Comparison of ENCODE assay signal across 8 mouse cellular contexts in genomic region chr12:26412802-26413201, GRCm38 (mm10). TPM values are rescaled to one million over a fixed set of nuclear protein-coding genes. Genes with fewer than 3 reads are reported as not detected.
DNase-seq lines count a peak whose midpoint lies in the region; ATAC-seq and TF ChIP-seq lines count a peak whose summit lies in the region.

No protein-coding gene starts in this region.

- no peak for ATAC-seq in forebrain, embryonic 14.5 days
- no peak for ATAC-seq in hindbrain, embryonic 14.5 days (ENCODE audit: low FRiP score)
- ATAC-seq in neural tube, embryonic 13.5 days (ENCODE audit: low read depth): no peak

- no peak overlapping the region for H3K27ac ChIP-seq in forebrain, embryonic 14.5 days (ENCODE audit: low read depth, low read length)
- H3K27ac ChIP-seq in hindbrain, embryonic 14.5 days: no peak overlapping the region
- H3K27ac ChIP-seq in neural tube, embryonic 13.5 days (replicated peaks): 0 out of 2 replicates have a peak overlapping the region, but pooled peaks have one; percentile 3

- TF ChIP-seq POLR2A in lung, adult 2 months (IDR thresholded peaks at IDR 0.05; ENCODE audit: borderline replicate concordance, extremely low read depth, low read depth, low read length): no peak

- 38% methylated on average over 6 of the region's 6 CpGs for WGBS in lung, adult 2 months
- 45% methylated on average over 6 of the region's 6 CpGs for WGBS in forebrain, embryonic 14.5 days
- WGBS in hindbrain, embryonic 14.5 days: 58% methylated on average over 6 of the region's 6 CpGs
- WGBS in neural tube, embryonic 13.5 days: 70% methylated on average over 6 of the region's 6 CpGs

- no peaks in the 10 kb centered on the region for H3K27me3 ChIP-seq in forebrain, embryonic 14.5 days (replicated peaks; ENCODE audit: control insufficient read depth, insufficient read depth, low read length)
- H3K27me3 ChIP-seq in hindbrain, embryonic 14.5 days (ENCODE audit: control insufficient read depth, insufficient read depth, low read length): no peaks in the 10 kb centered on the region
- H3K27me3 ChIP-seq in neural tube, embryonic 13.5 days: no peaks in the 10 kb centered on the region

- no peaks in the 10 kb centered on the region for H3K9me3 ChIP-seq in forebrain, embryonic 14.5 days (replicated peaks; ENCODE audit: control insufficient read depth, low read length)
- H3K9me3 ChIP-seq in hindbrain, embryonic 14.5 days (ENCODE audit: control insufficient read depth, low read length): no peaks in the 10 kb centered on the region
- no peaks in the 10 kb centered on the region for H3K9me3 ChIP-seq in neural tube, embryonic 13.5 days

- H3K4me1 ChIP-seq in lung, adult 2 months (ENCODE audit: control insufficient read depth, insufficient read depth, low read length): peaks cover 20% of the 10 kb centered on the region
- H3K4me1 ChIP-seq in forebrain, embryonic 14.5 days (ENCODE audit: control insufficient read depth, insufficient read depth, low read length): peaks cover 29% of the 10 kb centered on the region
- peaks cover 36% of the 10 kb centered on the region for H3K4me1 ChIP-seq in hindbrain, embryonic 14.5 days (replicated peaks; ENCODE audit: control insufficient read depth, insufficient read depth, low read length)
- H3K4me1 ChIP-seq in neural tube, embryonic 13.5 days (replicated peaks): peaks cover 74% of the 10 kb centered on the region

- TF ChIP-seq CTCF in lung, adult 2 months (IDR thresholded peaks at IDR 0.05; ENCODE audit: insufficient read depth, low read length): no peak

- H3K4me3 ChIP-seq in lung, adult 2 months (replicated peaks; ENCODE audit: extremely low read depth, low read depth, low read length): peak overlapping the region; percentile 45
- H3K4me3 ChIP-seq in forebrain, embryonic 14.5 days (ENCODE audit: low read depth, low read length): peak overlapping the region; percentile 95
- H3K4me3 ChIP-seq in hindbrain, embryonic 14.5 days (replicated peaks; ENCODE audit: low read length): peak overlapping the region; percentile 89
- H3K4me3 ChIP-seq in neural tube, embryonic 13.5 days: peak overlapping the region; percentile 90

- H3K9ac ChIP-seq in forebrain, embryonic 14.5 days (ENCODE audit: low read length): peak overlapping the region; percentile 99
- peak overlapping the region; percentile 98; the same call in 1 of the 2 replicates for H3K9ac ChIP-seq in hindbrain, embryonic 14.5 days
- H3K9ac ChIP-seq in neural tube, embryonic 13.5 days: peak overlapping the region; percentile 52

- DNase-seq in lung, adult 2 months: no peak
- no peak for DNase-seq in lung, postnatal 25 days (ENCODE audit: low spot score)
- DNase-seq in forebrain, embryonic 14.5 days (ENCODE audit: low spot score): peak; percentile 28
- no peak for DNase-seq in hindbrain, embryonic 14.5 days (ENCODE audit: low spot score)
- no peak for DNase-seq in liver
- no peak for DNase-seq in right cerebral cortex, postnatal 25 days
- DNase-seq in left cerebral cortex, postnatal 25 days (ENCODE audit: low spot score in 2 of 2): no peak

- H3K36me3 ChIP-seq in forebrain, embryonic 14.5 days (ENCODE audit: control insufficient read depth, insufficient read depth, low read length): peaks cover 9% of the 10 kb centered on the region; the same call in 1 of the 2 replicates
- 0 out of 2 replicates have a peak, but pooled peaks cover 4% of the 10 kb centered on the region for H3K36me3 ChIP-seq in hindbrain, embryonic 14.5 days (replicated peaks; ENCODE audit: control insufficient read depth, insufficient read depth)
- H3K36me3 ChIP-seq in neural tube, embryonic 13.5 days: no peaks in the 10 kb centered on the region; the same call in 1 of the 2 replicates

- H3K4me2 ChIP-seq in forebrain, embryonic 14.5 days (ENCODE audit: low read length): peak overlapping the region; percentile 94
- H3K4me2 ChIP-seq in hindbrain, embryonic 14.5 days (replicated peaks): peak overlapping the region; percentile 81
- peak overlapping the region; percentile 91 for H3K4me2 ChIP-seq in neural tube, embryonic 13.5 days

- intact Hi-C loops in left cerebral cortex, postnatal 25 days (cut with DNase I): loop anchor here (5.0 kb wide), 2 partner anchors 36 to 81 kb away; no protein-coding TSS in a partner anchor

RNA-seq across cellular contexts. Expression of gene Rnf144a, which starts 2.3 kb away (rescaled TPM):
- polyA plus RNA-seq in lung, adult 2 months (2012; rRNA removed): 76.2 and 128 TPM in 2 replicates
- 17.4 and 21.5 TPM in 2 replicates for polyA plus RNA-seq in forebrain, embryonic 14.5 days (2014; fragmentation: Nextera tagmentation; extraction: Ambion mirVana)
- polyA plus RNA-seq in hindbrain, embryonic 14.5 days (2014; fragmentation: Nextera tagmentation; extraction: Ambion mirVana): 19.2 and 22.5 TPM in 2 replicates
- 27.0 and 27.4 TPM in 2 replicates for polyA plus RNA-seq in neural tube, embryonic 13.5 days (2015; fragmentation: Nextera tagmentation; extraction: Ambion mirVana)
- 10 to 100 TPM; 30.0 to 32.2 TPM for total RNA-seq in left cerebral cortex, postnatal 25 days (2021)

RNA-seq across cellular contexts. Expression of gene Rsad2, which starts 43.5 kb away (rescaled TPM):
- polyA plus RNA-seq in lung, adult 2 months (2012; rRNA removed): 1.4 and 1.8 TPM in 2 replicates
- polyA plus RNA-seq in forebrain, embryonic 14.5 days (2014; fragmentation: Nextera tagmentation; extraction: Ambion mirVana): 0.20 and 0.27 TPM in 2 replicates
- 0.42 and 0.58 TPM in 2 replicates for polyA plus RNA-seq in hindbrain, embryonic 14.5 days (2014; fragmentation: Nextera tagmentation; extraction: Ambion mirVana)
- 0.40 and 0.89 TPM in 2 replicates for polyA plus RNA-seq in neural tube, embryonic 13.5 days (2015; fragmentation: Nextera tagmentation; extraction: Ambion mirVana)
- total RNA-seq in left cerebral cortex, postnatal 25 days (2021): under 1 TPM; 0.28 to 0.92 TPM

RNA-seq across cellular contexts. Expression of gene Cmpk2, which starts 56.2 kb away (rescaled TPM):
- polyA plus RNA-seq in lung, adult 2 months (2012; rRNA removed): 9.8 and 10.7 TPM in 2 replicates
- polyA plus RNA-seq in forebrain, embryonic 14.5 days (2014; fragmentation: Nextera tagmentation; extraction: Ambion mirVana): 11.7 and 11.8 TPM in 2 replicates
- polyA plus RNA-seq in hindbrain, embryonic 14.5 days (2014; fragmentation: Nextera tagmentation; extraction: Ambion mirVana): 24.2 and 27.4 TPM in 2 replicates
- polyA plus RNA-seq in neural tube, embryonic 13.5 days (2015; fragmentation: Nextera tagmentation; extraction: Ambion mirVana): 13.5 and 14.7 TPM in 2 replicates
- total RNA-seq in left cerebral cortex, postnatal 25 days (2021): 10 to 100 TPM; 20.2 to 21.1 TPM

Comparison
In these comparisons a context has a peak if more than half of its experiments do, and no peak if none do; other contexts are left out.
1. H3K4me3 ChIP-seq: peak in every context shown above with its lines; median percentile 95 in forebrain, embryonic 14.5 days; 90 in neural tube, embryonic 13.5 days; 89 in hindbrain, embryonic 14.5 days; 45 in lung, adult 2 months.